Mouse (Mus musculus): ENCODE measurements around the gene Fkbp7. TPM values are rescaled to one million over a fixed set of nuclear protein-coding genes. Genes with fewer than 3 reads are reported as not detected.
"Not testable (repeated sequence)": the region's sequence is repeated elsewhere in the genome, so short reads cannot be mapped to it uniquely, and the experiment has no call there.

The Fkbp7 gene
- total RNA-seq, 2 experiments from 2014 or later = 30.3 to 33.6 TPM

DNA sequence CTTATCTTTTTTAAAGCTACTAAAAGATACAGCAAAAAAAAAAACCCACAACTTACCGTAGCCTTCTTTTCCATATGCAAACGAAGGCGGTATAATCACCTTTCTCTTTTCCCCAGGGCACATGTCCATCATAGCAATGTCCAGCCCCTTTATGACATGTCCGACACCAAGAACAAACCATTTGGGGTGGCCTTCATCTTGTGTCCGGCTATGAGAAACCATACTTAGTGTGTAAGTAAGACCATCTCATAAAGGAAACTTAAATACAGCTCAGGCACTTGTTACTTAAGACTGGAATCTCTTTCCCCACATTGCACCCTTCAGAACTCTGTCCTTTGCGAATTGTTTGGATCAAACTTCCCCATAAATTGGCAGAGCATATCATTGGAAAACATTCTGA lies 1.3 kb downstream of the Fkbp7 start:
- DNase-seq = no peak
- intact Hi-C loops (cut with DNase I) = loop anchor here (2.0 kb wide), 1 partner anchor 23 kb away; the partner anchor contains the start of genes Pjvk and Prkra

DNA sequence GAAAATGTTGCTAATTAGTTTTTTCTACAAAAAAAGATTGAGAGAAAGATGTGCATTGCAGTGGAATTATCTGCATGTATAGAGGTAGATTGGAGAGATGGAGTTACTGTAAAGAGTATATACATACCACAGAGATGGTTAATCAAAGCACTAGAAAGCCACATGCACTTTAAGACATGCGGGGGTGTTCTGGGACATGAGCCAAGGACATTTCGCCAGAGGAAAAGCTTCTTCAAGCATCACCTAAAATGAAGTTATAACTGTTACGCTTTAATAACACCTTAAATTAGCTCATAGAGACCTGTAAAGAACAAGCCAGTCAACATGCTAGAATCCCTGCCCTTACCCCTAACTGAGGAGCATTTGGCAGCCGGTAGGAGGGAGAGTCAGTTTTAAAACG lies 5.7 kb downstream of the Fkbp7 start:
- intact Hi-C loops (cut with DNase I) = no loop called here
- DNase-seq = peak in 1 of 2 experiments; percentile 6

DNA sequence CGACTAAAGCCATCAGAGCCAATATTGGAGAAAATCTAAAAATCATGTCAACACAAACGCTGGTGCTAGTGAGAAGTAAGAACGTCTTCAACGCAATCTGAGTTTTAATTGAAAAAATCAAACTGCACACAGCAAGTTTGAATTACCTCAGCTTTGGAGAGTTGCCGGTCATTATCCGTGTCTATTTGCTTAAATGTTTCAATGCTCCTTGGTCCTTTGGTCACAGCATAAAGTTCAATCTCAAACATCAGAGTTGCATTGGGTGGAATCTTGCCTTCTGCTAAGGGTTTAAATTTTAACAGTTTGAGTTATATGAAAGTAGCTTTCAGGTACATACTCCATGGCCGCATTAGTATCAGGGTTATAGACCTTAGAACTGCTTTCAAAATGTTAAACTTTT lies 7.4 kb downstream of the Fkbp7 start:
- intact Hi-C loops (cut with DNase I) = no loop called here
- no peak for DNase-seq

DNA sequence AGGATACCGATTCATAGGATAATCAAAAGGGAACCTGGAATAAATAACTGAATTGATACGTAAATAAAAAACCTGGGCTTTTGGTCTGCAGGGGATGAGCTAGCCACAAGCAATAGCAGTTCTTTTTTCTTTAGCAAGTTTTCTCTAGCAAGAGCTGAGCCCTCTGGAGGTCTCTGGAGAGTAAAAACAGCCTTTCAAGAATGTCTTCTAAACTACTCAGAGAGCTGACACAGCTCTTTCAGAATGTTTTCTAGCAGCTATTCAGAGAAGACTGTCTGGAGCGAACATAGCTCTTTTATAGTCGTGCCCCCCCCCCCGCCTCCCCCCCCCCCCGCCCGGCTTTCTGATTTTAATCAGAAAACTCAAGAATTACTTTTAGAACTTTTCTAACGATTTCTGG lies 13.5 kb downstream of the Fkbp7 start:
- no peak for DNase-seq
- intact Hi-C loops (cut with DNase I) = no loop called here

DNA sequence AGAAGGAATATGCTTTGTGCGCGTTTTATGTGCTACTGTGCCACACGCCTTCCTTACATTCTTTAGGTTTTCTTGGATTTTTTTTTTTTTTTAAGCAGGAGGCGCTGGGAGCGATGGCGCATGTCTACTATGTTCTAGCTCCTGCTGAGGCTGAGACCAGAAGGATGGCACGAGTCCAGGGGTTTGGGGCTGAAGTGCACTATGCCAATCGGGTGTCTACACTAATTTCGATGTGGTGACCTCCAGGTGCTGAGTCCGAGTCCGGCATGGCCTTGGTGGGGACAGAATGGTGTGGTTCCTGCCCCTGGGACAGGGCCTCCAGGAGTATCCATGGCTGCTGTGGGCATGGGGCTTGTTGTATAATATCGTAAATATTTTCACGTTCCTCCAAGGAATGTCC lies 14.4 kb downstream of the Fkbp7 start:
- DNase-seq = no peak
- intact Hi-C loops (cut with DNase I) = no loop called here

DNA sequence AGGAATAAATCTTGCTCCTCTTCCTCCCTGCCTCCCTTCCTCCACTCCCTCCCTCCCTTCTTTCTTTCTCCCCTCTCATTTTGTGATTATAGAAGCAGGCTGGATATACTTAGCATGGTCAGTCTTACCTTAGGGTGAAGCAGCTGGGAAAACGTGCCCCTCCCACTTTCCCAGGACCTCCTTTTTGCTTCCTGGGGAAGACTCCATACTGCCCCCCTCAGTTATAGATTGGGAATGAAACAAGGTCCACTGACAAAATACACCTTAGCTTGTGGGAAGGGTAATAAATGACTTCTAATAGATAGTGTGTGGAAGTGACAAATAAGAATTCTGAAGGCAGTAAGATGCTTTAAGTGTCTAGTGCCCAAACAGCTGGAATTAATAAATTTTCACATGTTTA lies 16.9 kb downstream of the Fkbp7 start:
- intact Hi-C loops (cut with DNase I) = no loop called here

DNA sequence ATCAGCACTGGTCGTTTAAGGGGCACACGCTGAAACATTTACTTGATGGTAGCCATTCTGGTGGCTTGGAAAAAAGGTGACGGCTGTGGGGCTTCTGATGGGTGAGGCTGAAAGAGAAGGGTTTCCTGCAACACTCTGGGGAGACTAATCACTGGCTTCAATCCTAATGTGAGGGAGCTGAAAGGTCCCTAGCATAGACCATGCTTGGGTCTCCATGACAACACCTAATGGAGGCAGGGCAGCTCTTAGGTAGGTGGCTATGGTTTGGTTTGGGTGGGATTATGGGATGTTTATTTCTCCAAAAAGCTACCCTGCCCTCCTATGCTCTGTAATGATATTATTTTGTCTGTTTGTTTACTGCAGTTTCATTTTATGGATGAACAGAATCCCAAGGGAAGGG lies 17.5 kb downstream of the Fkbp7 start:
- no peak for DNase-seq
- intact Hi-C loops (cut with DNase I) = no loop called here

More for the DNA sequence above, 16.9 kb downstream of the Fkbp7 start:
- no peak for DNase-seq

DNA sequence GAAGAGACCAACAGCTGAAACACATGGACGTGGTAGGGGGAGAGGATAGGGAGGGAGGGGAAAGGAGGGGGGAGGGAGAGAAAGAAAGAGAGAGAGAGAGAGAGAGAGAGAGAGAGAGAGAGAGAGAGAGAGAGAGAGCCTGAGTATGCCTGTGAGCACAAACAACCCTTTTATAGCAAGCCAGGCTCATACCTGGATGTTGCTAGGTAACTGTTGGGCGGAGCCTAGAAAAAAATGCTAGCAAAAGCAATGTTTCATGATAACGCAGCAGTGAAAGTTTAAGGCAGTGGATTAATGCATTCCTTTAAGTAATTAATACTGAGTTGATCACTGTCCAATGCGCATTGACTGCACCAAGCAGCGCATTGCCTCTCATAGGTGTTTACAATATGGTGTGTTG lies 18.3 kb downstream of the Fkbp7 start:
- intact Hi-C loops (cut with DNase I) = no loop called here

DNA sequence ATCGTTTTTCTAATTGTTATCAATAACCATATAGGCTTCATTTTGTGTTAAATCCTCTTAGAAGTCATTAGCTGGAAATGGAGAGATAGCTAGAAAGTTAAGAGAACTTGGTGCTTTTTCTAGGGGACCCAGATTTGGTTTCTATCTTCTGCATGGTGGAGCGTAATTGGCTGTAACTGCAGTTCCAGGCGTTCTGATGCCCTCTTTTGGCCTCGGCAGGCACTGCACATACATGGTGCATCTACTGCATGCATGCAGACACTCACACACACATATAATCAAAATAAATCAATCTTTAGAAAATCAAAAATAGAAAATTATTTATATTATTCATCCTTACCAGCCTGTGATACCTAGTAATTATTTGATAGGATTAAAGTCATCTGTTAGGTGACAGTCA lies 19.8 kb downstream of the Fkbp7 start:
- DNase-seq = no peak
- intact Hi-C loops (cut with DNase I) = no loop called here

More for the DNA sequence above, 18.3 kb downstream of the Fkbp7 start:
- DNase-seq = no peak

DNA sequence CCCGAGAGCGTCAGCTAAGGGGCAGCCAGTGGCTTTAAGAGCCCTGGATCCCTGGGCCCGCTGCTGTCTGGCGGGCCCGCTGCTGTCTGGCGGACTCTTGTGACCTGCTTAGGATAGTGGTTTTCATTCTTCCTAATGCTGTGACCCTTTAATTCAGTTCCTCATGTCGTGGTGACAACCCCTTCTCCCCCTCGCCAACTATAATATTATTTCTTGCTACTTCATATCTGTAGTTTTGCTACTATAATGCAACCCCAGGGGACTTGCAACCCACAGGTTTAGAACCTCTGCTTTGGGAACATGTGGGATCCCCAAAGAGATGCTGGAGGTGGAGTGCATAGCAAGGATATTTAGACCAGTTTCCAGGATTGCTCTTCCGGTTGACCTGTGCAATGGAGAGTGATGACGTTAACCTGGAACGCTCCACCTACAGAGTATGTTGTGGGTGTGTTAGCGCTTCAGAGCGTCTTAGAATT lies 24.2 kb downstream of the Fkbp7 start:
- DNase-seq = no peak

DNA sequence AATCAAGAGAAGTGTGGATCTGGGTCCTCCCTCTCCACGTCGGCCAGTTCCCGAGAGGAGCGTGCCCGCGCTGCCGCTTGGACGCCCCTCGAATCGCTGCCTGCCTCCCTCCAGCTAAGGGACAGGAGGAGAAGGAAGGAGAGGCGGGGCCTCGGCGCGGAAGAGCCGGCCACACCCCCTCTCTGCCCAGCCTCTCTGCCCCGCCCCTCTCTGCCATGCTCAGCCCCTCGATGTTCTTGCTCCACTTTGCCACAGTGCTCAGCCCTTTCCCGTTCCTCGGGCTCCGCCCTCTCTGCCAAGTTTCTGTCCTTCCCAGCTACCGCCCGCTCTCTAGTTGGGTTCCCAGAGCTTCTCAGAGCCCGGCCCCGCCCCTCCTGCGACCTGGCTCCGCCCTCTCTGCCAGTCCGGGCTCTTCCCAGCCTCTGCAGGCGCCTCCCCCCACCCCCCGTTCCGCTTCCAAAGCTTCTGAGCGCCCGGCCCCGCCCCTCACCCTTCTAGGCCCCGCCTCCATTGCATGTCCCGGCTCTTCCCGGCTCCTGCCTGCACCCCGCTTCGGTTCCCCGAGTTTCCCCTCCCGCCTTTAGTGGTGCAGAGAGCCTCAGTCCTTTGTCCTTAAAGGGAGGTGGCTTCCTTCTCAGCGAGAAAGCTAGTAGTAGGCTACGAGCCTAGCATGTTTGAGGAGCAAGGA lies 24.9 kb downstream of the Fkbp7 start, which contains the start of the genes Prkra and Pjvk:
Gene Prkra, minus strand, starts transcription at position 133 of the 688 bp plus-strand sequence.
Gene Pjvk, plus strand, starts transcription at position 594 of the 688 bp plus-strand sequence.
- intact Hi-C loops (cut with DNase I) = loop anchor here (2.0 kb wide), 1 partner anchor 25 kb away; the partner anchor contains the start of gene Fkbp7

More for the DNA sequence above, 24.2 kb downstream of the Fkbp7 start:
- intact Hi-C loops (cut with DNase I) = loop anchor here (2.0 kb wide), 1 partner anchor 24 kb away; the partner anchor contains the start of gene Fkbp7

DNA sequence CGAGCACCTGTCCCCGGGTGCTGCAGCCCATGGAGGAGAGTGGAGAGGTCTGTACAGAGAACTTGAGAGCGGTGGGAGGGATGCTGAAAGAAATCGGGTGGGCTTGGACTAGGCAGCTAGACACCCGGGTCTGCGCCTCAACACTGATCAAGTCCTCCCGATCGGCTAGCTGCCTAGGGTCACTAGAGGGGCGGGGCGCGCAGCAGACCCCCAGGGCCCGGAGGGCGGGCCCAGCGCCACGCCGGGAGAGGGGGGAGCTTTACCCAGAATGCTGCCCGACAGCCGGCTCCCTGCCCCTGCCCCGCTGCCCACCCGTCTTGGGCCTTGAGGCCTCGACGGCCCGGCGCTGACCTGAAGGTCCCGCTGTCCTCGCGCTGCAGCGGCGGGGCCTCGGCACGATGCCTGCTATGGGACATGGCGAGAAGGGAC lies 25.5 kb downstream of the Fkbp7 start:
- DNase-seq = no peak
- intact Hi-C loops (cut with DNase I) = no loop called here

More for the DNA sequence above, 24.9 kb downstream of the Fkbp7 start, which contains the start of the genes Prkra and Pjvk:
- peak; percentile 97 to 99 for DNase-seq

DNA sequence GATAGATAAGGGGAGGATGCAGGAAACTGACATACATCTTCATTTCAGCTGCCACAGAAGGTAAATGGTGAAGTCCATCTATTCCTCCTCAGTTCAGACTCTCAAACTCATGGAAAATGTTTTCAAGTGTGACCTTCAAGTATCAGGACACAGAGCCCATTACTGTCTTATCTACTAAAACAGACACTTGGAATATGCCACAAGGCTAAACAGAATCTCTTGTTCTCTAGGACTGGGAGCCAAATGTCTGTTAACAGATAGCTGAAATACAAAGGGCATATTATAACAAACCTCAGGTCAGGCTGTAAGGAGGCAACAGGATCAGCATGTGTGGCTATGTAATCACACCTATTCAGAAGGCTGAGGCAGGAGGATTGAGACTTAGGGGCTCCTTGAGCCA lies 29.1 kb downstream of the Fkbp7 start:
- no peak for DNase-seq
- intact Hi-C loops (cut with DNase I) = no loop called here

DNA sequence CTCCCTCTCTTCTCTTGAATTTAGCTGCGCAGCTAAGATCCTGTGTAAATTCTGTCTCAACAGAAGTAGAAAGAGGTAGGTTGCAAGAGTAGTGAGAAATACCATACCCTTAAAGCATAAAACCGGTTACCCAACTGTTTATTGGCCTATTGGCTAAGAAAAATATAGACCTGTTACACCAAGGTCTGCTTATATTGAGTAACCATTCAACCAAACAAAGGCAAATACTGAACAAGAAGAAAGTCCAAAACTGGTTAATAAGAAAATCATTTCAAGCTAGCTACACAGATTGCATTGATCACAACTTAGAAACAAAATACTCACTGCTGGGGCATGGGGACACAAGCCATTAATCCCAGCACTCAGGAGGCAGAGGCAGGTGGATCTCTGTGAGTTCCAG lies 33.3 kb downstream of the Fkbp7 start:
- no peak for DNase-seq
- intact Hi-C loops (cut with DNase I) = no loop called here

DNA sequence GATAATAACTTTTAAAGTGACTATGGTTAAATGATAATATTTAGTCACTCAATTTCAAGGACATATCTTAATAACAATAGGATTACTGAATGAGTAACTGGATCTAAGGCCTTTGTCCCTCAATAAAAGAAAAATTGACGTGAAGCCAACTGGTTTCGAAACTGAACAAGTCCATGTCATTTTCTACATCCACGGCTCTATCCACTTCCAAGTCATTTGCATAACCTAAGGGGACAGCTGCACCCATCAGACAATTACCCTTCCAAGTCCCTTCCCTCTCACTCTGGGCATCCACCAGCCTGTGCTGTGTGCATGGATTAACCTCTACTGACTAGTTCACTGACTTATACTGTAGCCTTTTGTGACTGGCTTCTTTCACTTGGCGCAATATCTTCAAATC lies 41.3 kb downstream of the Fkbp7 start:
- DNase-seq = no peak
- intact Hi-C loops (cut with DNase I) = no loop called here

DNA sequence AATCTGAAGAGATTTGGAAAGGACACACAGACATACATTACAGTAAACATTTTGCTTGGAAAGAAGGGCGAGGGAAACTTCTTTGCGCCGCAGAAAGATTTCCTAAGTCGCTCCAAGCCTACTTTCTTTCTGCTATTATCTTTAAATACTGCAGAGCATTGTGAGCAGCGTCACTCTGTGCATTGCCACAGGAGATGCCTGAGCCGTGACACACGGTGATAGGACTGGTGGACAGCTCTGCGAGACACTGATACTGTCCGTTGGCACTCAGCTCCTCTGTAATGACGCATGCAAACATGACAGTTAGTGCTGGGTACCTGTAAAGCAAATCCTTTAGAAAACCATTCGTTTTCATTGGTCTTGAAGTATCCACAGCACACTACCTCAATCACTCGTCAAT lies 42.6 kb downstream of the Fkbp7 start:
- no peak for DNase-seq
- intact Hi-C loops (cut with DNase I) = no loop called here

DNA sequence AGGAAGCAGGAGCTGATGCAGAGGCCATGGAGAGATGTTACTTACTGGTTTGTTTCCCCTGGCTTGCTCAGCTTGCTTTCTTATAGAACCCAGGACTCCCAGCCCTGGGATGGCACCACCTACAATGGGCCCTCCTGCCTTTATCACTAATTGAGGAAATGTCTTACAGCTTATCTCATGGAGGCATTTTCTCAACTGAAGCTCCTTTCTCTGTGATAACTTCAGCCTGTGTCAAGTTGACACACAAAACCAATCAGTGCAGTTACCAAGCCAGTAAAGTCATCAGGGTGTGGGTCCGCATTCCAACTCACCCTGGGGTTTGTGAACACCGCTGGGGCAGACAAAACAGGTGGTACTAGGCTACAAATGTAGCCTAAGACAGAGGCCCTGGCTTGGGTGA lies 50.6 kb downstream of the Fkbp7 start:
- DNase-seq; intact Hi-C loops (cut with DNase I): not testable (repeated sequence)

DNA sequence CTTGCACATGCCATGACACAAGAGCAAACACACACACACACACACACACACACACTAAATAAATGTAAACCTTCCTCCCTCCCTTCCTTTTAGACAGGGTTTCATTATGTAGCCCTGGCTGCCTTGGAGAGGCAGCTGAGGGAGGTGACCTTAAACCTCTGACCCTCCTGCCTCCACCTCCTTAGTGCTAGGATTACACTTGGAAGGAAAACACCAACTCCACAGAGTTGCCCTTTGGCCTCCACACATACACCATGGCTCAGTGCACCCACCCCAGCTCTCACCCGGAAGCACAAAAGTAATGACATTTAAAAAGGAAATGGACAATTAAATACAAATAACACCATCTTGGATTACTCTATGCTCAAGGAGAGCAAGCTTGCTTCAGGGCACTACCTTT lies 51.2 kb downstream of the Fkbp7 start:
- intact Hi-C loops (cut with DNase I) = no loop called here
- no peak for DNase-seq

DNA sequence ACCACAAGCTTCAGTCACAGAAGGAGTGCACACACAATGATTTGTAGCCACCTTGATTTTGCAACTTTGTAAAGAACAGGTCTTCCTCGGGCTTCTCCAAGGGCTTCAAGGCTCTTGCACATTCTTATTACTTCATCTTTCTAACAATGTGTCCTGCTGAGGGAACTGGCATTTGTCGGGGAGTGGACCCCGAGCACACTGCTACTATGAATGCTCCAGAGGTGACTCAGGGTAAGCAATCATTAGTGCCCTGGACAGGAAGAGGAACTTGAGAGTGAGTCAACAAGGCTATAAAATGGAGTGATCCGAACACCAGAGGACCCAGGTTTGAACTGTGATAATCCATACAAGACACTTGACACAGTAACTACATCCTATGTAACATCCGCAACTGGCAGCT lies 52.7 kb downstream of the Fkbp7 start:
- intact Hi-C loops (cut with DNase I) = no loop called here
- no peak for DNase-seq

DNA sequence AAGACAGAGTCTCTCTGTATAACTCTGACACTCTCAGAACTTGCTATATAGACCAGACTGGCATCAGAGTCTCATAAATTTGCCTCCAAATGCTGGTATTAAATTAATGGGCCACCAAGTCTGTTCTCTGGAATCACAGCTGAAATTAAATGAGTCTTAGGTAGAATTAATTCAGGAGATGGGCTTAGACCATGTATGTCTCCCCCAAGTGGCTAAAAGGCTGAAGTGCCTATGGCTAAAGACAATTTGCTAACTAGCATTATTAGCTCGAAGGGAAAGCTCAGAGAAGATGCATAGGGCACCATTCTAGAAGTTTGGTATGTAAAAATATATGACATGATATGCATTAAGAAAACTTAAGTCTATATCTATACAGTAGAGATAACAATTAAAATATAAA lies 54.8 kb downstream of the Fkbp7 start:
- DNase-seq = peak; percentile 35 to 60

More for the DNA sequence above, 54.8 kb downstream of the Fkbp7 start:
- intact Hi-C loops (cut with DNase I) = loop anchor here (1.0 kb wide), 1 partner anchor 251 kb away; no protein-coding TSS in a partner anchor

All from heart, postnatal 10 days (tissue).